Mouse (Mus musculus): Measurements from ENCODE around the gene Synrg.

Gene Synrg

GRCm38 (mm10) chr11:83981338-83981737, 17.1 kb downstream of the Synrg start:
- no peak for DNase-seq (ENCODE audit: low read depth)

- DNase-seq (ENCODE audit: low read depth): no peak
Measured at GRCm38 (mm10) chr11:83991701-83992100, 27.5 kb downstream of the Synrg start.

- no peak for DNase-seq (ENCODE audit: low read depth)
Measured at GRCm38 (mm10) chr11:83993428-83993827, 29.2 kb downstream of the Synrg start.

GRCm38 (mm10) chr11:83994481-83994880, 30.3 kb downstream of the Synrg start:
- no peak for DNase-seq (ENCODE audit: low read depth)

DNA sequence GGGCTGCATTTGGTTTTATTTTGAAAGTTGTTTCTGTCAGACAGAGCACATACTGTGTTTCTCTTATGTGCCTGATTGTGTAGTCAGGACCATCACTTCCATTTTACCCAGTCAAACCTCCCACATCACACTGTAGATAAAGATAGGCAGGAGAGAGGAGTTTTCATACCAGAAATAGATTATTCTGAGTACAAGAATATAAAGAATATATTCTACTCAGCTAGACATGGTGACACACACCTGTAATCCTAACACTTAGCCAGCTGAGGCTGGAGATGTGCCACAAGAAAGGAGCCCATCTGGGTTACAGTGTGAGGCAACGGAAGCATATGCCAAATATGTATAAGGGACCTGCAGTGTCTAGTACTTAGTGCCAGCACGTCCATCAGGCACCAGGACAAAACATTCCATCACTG, 31.3 kb downstream of the Synrg start:
- no peak for DNase-seq (ENCODE audit: low read depth)

DNA sequence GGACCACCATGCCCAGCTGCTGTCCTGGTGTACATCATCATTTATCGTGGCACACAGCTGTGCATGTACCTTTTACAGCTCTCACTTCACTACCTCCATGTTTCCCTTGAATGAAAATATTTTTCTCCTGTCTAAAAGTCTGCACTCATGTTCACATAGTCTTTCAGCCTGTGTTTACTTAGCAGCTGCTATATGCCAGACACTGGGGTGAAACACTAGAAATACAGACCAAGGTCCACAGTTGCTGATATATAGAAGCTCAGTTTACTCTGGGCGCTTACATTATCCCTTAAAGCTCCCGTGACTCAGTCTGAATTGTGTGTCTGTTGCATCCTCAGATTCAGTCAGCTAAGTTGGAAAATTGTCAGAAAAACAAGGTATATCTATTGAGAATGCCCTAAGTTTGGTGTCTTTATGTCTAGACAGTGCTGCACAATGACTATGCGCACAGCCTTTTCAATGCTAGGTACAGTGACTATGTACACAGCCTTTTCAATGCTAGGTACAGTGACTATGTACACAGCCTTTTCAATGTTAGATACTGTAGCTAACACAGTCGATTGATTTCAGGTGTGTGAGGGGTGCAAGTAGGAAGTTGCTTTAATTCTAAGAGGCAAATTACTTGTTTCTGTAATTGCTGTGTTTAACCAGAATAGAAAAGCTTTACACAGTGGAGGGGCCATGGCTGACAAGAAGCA, 33.1 kb downstream of the Synrg start:
- no peak for DNase-seq (ENCODE audit: low read depth)

DNA sequence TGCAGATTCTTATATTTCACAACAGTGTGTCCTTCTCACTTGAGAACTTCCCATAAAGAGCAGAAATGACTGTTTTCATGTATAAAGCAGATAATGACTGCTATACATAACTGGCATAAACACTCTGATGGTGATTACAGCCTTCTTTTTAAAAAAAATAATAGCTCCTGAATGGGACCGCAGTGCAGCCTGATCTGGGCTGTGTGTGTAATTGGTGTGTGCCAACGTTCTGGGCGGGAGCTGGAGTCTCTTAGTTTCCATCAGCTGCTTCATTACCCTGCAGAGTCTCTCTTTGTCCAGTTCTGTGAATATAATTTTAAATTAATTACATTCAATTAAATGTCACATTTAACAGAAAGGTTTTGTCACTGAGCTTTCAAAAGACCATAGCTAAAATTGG, 34.8 kb downstream of the Synrg start:
- DNase-seq (ENCODE audit: low read depth): no peak

DNA sequence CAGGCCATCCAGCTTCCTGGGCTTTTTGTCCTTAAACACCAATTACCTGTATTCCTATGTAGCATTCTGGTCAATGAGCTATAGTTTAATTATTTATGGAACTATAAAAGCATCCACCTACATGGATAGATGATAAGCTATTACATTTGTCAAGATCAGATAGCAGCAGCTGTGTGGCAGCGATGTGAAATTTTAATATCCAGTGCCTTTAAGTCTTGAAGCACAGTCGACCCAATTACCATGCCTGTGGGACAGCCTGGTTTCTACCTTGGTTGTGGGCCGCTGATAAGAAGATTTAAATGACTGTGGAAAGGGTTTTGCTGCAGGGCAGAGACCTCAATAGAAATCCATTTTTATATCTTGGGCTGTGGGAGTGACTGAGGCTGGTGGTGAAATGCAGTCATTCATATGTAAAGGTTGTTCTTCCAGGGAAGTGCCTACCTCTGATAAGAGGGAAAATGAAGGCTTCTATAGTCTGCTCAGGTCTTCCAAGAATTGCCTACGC, 35.2 kb downstream of the Synrg start:
- no peak for DNase-seq (ENCODE audit: low read depth)

DNA sequence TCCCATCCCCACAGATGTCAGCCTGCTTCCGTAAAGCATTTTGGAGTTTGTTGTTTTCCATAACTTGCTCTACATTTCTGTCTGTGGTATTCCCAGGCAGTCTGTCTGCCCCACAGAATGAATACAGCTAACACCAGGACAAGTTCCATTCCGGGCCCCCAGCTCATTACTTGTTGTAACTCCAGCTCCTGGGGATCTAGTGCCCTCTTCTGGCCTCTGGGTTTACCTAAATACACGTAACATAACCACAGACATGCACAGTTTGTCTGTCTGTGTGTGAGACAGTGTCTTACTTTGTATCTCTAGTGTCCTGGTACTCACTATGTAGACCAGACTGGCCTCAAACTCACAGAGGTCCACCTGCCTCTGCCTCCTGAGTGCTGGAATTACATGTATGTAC, 37.0 kb downstream of the Synrg start:
- peak; percentile 7 for DNase-seq (ENCODE audit: low read depth)

DNA sequence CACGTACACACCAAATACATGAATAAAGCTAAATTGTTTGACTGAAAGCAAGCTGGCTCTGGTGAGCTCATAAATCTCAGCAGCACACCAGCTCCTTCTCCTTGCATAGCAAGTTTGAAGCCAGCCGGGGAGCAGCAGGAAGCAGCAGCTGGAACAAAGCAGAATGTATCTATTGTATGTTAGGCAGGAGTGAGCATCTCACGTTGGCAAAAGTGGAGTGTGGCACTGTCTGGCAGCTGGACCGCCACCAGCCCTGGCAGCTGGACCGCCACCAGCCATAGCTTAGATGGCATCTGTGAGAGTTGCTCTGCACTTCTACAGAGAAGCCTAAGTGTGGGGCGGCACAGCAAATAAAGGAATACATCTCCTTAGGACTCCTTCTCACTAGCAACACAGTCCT, 39.8 kb downstream of the Synrg start:
- DNase-seq (ENCODE audit: low read depth): no peak

DNA sequence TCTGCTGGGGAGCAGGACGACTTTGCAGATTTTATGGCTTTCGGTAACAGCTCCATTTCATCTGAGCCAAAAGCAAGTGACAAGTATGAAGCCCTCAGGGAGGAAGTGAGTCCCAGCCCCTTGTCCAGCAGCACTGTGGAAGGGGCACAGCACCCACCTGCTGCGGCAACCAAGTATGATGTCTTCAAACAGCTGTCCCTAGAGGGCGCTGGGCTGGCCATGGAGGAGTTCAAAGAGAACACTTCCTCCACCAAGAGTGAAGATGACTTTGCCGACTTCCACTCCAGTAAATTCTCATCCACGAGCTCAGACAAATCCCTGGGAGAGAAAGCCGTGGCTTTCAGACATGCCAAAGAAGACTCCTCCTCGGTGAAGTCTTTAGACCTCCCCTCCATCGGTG, 44.8 kb downstream of the Synrg start:
- no peak for DNase-seq (ENCODE audit: low read depth)

DNA sequence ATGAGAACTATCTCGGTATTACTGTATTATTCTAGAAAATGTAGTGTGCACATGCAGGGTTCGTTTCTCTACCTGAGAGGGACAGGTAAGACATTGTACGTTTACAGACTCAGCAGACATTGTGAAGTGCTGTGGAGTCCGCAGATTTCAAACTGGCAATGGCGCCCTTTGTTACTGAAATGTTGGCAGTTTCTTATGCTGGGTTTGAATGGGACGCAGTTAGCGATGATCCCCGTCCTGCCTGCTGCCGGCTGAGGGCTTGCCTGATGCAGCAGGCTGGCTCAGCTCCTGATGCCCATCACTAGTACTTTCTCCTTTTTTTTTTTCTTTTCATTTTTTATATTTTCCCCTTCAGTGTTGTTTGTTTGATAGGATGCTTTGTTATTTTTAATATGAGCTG, 46.2 kb downstream of the Synrg start:
- no peak for DNase-seq (ENCODE audit: low read depth)

DNA sequence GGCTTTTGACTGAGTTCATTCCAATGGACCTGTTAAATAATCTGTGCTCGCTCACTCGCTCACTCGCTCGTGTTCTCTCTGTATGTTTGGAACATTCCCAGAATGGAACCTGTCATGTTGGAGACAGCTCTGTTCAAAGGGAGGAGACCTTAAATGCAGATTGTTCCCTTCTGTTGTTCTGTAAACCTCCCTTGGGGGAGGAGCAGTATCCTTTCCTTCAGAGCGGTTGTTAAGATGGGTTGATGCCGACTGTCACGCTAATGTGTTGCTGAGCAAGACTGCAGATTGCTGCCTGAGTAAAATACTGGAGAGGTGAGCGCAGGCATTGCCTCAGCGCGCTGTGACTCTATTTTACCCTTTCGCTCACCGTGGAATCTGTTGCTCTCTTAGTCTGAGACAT, 46.8 kb downstream of the Synrg start:
- no peak for DNase-seq (ENCODE audit: low read depth)

DNA sequence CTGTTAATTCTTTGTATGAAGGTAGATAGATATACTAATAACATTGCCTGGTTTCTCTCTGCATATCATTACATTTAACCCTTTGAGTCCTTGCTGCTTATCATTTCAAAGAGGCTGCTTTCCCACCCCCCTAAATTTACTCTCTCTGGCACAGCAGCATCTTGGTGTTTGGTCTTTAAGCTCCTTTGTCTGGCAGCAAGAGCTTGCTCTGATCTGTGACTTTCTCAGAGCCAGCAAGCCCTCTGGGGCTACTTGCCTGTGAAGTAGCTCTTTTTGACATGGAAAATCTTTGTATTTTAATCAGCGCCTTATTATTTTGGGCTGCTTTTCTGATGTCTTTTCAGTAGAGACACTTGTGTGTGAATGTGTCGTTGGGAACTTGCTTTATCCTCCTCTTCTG, 47.3 kb downstream of the Synrg start:
- DNase-seq (ENCODE audit: low read depth): no peak

- DNase-seq (ENCODE audit: low read depth): no peak
Measured at GRCm38 (mm10) chr11:84013105-84013504, 48.9 kb downstream of the Synrg start.

DNA sequence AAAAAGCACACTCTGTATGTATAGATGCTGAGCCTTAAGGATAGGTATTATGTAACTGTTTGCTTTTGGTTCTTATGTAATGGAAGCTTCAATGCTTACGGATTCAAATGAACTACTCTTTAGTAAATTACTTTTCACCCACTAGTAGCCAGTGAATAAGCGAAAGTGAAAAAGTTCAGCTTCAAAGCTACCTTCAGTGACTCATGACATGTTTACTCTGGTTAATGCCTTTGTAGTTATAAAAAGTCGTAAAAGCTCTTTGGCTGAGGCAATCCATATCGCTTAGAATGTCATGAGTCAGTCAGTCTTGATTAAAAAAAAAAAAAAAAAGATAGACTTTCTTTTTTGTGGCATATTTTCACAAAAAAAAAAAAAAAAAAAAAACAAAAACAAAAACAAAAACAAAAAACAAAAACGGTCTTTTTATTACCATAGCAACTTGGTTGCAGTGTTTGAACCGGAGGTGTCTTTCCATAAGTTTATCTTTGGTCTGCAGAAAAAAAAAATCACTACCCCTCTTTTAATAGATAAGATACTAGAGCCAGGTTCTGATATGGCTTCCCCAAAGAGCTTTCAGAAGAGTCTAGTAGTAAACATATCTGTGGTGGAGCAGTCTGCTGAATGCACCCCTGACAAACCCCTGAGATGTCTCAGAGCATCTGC, 52.0 kb downstream of the Synrg start:
- no peak for DNase-seq (ENCODE audit: low read depth)

- no peak for DNase-seq (ENCODE audit: low read depth)
Measured at GRCm38 (mm10) chr11:84016810-84017508, 52.7 kb downstream of the Synrg start.

DNA sequence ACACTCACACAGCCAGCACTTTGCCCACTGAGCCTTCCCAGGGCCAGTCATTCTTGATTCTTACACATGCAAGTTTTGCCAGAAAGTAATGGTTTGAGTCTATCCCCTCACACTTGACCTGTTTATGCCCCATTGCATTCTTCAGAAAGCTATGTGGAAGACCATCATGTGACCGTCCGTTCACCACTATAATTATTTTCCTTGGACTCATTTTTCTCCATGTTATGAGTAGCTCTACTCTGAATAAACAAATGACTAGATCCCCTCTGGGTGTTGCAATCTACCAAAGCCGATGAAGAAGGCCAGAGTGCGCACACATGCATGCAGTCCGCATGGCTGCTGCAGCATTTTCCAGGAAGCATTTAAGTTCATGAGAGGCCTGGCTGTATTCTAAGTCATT, 63.0 kb downstream of the Synrg start:
- DNase-seq (ENCODE audit: low read depth): no peak

DNA sequence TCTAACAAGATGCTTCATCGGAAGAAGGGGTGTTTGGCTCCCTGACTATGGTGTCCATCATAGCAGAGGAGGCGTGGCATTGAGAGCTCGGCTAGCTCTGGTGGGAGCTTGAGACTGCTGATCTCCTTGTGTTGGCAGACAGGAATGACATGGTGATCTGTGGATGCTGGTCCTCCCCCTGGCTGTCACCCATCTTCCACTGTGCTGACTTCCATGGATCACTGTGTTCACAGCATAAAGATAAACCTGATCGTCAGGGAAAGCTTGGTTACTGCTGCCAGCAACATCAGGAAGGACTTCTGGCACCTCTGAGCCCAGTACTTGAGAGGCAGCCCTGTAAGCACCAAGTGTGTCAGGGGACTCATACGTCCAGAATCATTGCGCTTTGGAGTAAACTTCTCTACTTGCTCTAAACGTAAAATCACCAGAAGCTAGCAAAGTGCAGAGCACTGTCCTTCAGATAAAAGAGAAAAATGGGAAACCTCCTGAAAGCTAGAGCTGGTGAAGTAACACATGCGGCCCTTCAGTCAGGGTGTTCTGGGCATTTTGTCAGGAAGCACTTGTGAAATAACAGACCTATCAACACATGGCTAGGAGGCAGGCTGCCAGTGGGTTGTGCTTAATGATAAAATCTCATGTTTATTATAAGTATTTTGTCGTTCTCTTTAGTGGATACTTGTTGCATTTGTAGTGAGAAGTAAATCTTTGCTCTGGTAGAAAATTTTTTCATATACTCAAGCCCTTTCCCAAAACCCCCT, 64.2 kb downstream of the Synrg start:
- no peak for DNase-seq (ENCODE audit: low read depth)

DNA sequence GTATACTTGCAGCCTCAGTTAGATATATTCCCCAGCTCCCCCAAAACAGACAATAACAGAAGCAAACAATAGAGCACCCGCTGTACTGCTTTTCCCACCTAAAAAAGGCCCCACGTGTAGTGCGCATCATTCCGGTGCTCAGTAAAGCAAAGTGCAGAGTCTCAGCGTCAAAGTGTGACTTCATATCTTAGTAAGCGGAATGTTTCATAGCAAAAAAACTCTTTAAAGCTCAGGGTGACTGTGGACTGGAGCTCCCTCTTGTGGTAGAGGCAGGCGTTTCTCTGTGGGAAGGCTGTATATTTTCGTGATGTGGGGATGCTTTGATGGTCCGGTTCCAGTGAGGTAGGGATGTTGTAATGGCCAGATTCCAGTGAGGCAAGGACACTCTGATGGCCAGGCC, 67.7 kb downstream of the Synrg start:
- DNase-seq (ENCODE audit: low read depth): peak; percentile 30

DNA sequence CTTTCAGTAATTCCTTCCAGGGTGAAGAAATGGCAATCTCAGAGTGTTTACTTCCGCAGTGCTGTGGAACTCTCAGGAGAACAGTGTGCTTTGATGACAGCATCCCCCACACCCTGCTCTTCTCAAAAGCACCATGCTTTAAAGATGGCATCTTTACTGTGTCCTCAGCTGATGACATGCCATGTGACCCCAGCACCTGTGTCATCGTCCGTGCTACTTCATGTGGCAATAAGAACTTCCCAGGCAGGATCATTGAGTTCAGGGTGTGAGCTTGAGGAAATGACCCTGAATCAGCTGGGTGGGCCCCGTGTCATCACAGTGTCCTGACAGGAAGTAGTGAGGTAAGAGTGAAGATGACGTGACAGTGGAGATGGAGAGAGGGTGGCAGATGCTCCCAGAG, 68.3 kb downstream of the Synrg start:
- DNase-seq (ENCODE audit: low read depth): no peak

GRCm38 (mm10) chr11:84033671-84034070, 69.4 kb downstream of the Synrg start:
- DNase-seq (ENCODE audit: low read depth): no peak

All from c-Kit-positive CD71-negative TER-119-negative erythroid progenitor cells, embryonic 14.5 days (primary cell).